Mouse (Mus musculus) brain, adult 2 months (tissue): Measurements from ENCODE around the gene 1700025F22Rik.
A peak's percentile ranks its signal among the peaks of the same experiment; 100 is the strongest.
"Not testable (repeated sequence)": the region's sequence is repeated elsewhere in the genome, so short reads cannot be mapped to it uniquely, and the experiment has no call there.

Experiments used
- DNase-seq: peaks from one replicate; pipeline ENCODE4 v3.0.0; 2011; ENCODE audit warnings: low read depth, low spot score

1700025F22Rik gene

GRCm38 (mm10) chr19:11165172-11165571 is at the start of gene 1700025F22Rik:
Gene 1700025F22Rik, minus strand, starts transcription at chr19:11165320.
- DNase-seq = no peak

- no peak for DNase-seq
These were observed 31.4 kb upstream of the 1700025F22Rik start, which contains the start of gene Ms4a13 for GRCm38 (mm10) chr19:11196546-11196945. Gene Ms4a13, minus strand, starts transcription at chr19:11196737.

DNA sequence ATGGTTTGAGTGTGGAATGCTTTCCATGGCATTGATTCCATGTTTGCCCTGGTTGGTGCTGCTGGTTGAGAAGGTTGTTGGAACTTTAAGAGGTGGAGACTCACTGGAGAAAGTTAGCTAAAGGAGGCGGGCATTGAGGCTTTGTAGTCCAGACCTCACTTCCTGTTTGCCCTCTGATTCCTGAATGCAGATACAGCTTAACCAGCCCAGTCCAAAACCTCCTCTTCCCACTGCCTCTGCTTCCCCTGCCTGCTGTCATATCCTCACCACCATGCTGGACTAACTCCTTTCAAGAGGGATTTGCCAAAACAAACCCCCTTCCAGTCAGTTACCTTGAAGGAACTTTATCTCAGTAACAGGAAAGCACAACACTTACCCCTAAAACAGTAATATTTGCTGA is 27.4 kb upstream of the 1700025F22Rik start:
- DNase-seq = no peak

DNA sequence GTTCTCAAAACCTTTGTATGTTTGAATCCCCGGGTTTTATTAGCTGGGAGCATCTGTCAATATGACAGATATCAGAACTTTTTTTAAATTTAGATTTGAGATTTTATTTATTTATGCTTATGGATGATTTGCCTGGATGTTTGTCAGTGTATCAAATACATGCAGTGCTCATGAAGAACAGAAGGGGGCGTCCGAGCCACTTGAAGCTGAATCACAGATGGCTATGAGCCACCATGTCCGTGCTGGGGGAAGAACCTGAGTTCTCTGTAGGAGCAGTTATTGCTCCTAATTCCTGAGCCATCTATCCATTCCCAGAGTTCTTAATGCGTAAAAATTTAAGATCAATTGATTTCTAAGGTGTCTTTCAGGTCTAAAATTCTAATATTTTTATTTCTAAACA is 19.0 kb upstream of the 1700025F22Rik start:
- peak; percentile 24 for DNase-seq

GRCm38 (mm10) chr19:11177464-11177863 is 12.3 kb upstream of the 1700025F22Rik start:
- DNase-seq = no peak

DNA sequence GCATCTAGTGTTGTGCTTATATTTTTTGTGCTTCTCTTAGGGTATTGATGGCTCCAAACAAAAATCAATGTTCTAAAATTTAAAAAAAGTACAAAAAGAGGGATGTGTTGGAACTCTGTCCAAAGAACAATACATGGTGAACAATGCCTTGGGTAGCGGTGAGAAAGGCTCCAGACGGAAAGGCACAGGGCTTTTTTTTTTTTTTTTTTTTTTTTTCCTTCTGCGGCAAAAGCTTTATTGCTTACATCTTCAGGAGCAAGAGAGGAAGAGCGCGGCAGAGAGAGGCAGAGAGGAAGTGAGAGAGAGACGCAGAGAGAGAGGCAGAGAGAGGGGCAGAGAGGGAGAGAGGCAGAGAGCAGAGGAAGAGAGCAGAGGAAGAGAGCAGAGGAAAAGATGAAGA is 7.2 kb downstream of the 1700025F22Rik start:
- DNase-seq = not testable (repeated sequence)

DNA sequence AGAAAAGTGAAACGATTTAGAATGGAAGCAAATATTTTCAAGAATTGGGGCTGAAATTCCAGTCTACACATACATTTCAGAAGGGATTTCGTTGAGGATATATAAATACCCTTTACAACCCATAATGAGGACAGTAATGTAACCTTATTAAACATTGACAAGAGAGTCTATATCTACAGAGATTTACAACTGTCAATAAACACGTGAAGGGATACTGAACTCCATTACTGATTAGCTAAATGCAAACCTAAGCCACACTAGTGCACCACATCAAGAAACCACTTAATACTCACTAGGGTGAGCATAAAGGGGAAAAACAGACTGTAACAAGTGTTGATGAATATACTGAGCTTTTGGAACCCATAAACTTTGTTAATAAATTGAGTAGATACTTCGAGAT is 29.8 kb downstream of the 1700025F22Rik start:
- DNase-seq = no peak

- no peak for DNase-seq
These were observed 30.3 kb downstream of the 1700025F22Rik start for GRCm38 (mm10) chr19:11134852-11135251.

DNA sequence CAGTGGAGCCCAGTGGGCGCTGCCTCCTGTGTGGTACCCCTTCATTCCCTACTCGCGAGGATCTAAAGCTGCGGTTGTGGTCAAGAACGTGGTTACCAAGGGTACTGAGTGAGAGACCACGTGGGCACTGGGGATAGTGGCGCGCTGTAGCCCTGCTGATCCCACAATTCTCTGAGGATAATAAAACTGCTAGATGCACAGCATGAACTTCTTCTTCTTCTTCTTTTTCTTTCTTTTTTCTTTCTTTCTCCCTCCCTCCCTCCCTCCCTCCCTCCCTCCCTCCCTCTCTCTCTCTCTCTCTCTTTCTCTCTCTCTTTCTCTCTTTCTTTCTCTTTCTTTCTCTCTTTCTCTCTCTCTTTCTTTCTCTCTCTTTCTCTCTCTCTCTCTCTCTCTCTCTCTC is 34.3 kb downstream of the 1700025F22Rik start, which contains the start of gene 1700017D01Rik:
Gene 1700017D01Rik (minus strand): TSS at position 101 of the 400 bp plus-strand sequence.
- DNase-seq = not testable (repeated sequence)

GRCm38 (mm10) chr19:11129702-11130101 is 35.4 kb downstream of the 1700025F22Rik start:
- no peak for DNase-seq

DNA sequence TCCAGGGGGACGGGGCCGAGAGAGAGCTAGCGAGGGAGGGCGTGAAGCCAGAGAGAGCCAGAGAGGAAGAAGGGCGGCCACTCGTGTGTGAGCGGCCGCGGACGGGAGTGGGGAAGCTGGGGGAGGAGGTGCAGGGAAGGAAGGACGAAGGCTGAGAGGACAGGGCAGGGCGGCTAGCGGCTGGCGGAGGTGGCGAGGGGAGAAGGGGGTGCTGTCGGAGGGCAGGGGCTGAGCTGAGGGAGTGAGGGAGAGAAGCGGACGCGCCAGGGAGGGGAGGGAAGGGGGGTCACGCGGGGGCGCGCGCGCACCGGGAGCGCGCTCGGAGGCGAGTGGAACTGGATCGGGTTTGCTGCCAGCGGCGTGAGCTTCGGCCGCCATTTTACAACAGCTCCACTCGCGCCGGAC is 44.1 kb downstream of the 1700025F22Rik start:
- DNase-seq = peak; percentile 28

DNA sequence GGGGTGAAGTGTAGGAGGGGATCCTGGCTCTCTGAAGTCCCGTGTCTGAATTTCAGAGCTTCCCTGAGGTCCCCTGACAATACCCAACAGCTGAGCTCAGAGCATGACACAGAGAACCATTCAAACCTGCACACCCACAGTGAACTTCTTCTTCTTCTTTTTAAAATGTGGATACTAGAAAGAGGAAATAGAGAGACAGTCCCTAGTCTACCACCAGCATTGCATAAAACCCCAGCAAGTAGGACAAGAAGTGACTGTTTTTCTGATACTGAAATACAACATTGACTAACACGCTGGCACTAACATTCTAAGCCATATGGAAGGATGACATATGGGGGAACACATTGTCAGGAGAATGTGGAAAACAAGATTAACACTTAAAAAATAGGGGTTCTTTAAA is 45.8 kb downstream of the 1700025F22Rik start:
- peak; percentile 71 for DNase-seq

- no peak for DNase-seq
These were observed 57.4 kb downstream of the 1700025F22Rik start for GRCm38 (mm10) chr19:11107746-11108145.

DNA sequence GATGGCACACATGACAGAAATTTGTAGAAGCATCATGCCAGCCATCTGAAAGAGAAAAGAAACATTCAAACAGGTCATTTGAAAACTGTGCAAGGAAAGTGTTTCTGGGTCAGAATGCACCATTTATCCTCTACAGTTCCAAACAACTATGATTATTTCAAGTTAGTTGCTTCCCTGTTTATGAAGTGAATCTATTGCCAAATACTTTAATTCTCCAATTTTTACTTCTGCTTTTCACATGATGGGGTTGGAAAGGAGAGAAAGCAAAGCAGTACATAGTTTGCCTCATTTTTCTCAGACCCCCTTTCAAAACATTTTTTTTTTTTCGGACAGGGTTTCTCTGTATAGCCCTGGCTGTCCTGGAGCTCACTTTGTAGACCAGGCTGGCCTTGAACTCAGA is 63.2 kb downstream of the 1700025F22Rik start:
- DNase-seq = no peak

DNA sequence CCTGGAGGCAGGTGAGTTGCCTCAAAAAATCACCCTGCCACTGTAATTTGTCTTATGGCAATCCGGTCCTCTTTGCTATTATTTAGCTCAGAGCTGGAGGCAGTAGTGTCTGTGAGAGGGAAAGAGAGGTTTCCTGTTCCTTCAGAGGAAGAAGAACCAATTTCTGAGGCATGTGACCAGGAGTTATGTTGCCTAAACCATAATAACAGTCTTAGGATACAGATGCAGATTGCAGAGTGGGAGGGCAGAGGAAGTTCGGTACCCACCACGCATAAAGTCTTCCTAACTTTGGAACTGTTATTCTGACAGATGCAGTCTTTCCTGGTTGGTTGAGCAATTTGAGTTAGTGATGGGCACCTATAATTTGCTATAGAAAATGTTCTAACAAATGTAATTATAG is 66.7 kb downstream of the 1700025F22Rik start:
- no peak for DNase-seq

GRCm38 (mm10) chr19:11092131-11092530 is 73.0 kb downstream of the 1700025F22Rik start:
- DNase-seq = peak; percentile 5
